Mouse (Mus musculus) thymus, adult 2 months (tissue): ENCODE measurements around the gene Tmem59l.

Experiments
- CTCF ChIP-seq: fragments of 200-500 bp; IDR thresholded peaks from 2 replicates; pipeline ENCODE4 v1.5.1; 2012; ENCODE audit warnings: mild to moderate bottlenecking, control low read depth, low read length, moderate library complexity, borderline replicate concordance; ENCODE audit not compliant: control insufficient read depth, poor library complexity, insufficient read depth; ENCODE audit errors: extremely low read depth
- POLR2A ChIP-seq: fragments of 200-500 bp; IDR thresholded peaks from 2 replicates; pipeline ENCODE4 v1.6.1; 2012; ENCODE audit warnings: mild to moderate bottlenecking, low read length, control low read depth, moderate library complexity; ENCODE audit not compliant: control insufficient read depth, poor library complexity, insufficient read depth; ENCODE audit errors: extremely low read depth

DNA sequence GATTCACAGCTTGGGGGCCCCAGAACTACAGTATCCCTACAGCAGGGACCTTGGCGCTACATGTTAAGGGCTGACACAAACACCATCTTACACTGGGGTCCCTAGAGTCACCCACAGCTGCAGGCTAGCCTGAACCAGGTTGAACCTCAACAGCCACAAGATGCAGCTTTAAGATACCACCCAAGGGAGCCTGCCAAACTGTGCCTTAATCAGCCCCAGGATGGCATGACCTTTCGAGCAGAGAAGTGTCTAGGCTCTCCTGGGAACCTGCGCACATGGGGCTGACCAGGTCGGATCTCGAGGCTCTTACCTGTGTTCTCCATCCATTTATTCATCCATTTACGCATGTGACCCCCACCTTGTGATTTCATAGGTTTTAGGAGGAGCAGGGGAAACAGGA, 29.3 kb downstream of the Tmem59l start:
- TF ChIP-seq POLR2A (no peak), CTCF (no peak)
